Mouse (Mus musculus): Measurements from ENCODE around the gene Gns. TPM values are rescaled to one million over a fixed set of nuclear protein-coding genes. Genes with fewer than 3 reads are reported as not detected.
"Not testable (repeated sequence)": the region's sequence is repeated elsewhere in the genome, so short reads cannot be mapped to it uniquely, and the experiment has no call there.

Gene Gns
- 40.2 and 40.3 TPM in 2 replicates for polyA plus RNA-seq (2016; fragmentation: Nextera tagmentation; extraction: Ambion mirVana)

DNA sequence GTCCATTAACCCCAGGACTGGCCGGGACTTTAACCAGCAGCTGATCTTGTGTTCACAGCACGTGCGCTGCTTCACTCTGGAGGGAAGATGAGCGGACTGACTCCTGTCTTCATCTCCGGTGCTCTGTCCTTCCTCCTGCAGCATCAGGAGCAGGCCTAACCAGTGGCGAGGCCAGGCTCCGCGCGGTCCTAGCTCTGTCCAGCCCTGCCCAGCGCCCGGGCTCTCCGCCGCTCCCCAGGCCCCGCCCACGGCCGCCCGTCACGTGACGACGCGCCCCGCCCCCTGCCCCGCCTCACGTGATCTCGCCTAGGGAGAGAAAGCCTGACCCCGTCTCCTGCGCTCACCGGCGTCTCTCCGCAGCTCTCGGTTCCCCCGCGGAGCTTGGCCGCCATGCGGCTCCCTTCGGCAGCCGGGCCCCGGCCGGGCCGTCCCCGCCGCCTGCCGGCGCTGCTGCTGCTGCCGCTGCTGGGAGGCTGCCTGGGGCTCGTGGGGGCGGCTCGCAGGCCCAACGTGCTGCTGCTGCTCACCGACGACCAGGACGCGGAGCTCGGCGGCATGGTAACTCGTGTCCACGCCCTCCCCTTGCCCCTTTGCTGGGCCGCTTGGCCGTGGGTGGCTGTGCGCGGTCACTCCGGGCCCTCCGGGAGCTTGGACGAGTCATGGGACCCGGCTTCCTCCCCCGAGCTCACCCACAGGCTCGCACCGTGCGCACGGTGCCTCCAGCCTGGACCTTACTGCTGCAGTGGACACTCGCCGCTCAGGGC lies at the start of gene Gns:
Gene Gns (plus strand): TSS at position 290 of the 764 bp plus-strand sequence.
- H3K4me2 ChIP-seq = peak within 1 kb of the TSS; percentile 94
- no peaks in the 10 kb centered on the region for H3K9me3 ChIP-seq (replicated peaks)
- WGBS = under 1% methylated on average over 65 of the region's 72 CpGs
- peak within 1 kb of the TSS; percentile 82 for H3K4me3 ChIP-seq
- peak within 1 kb of the TSS; percentile 60 for H3K27ac ChIP-seq (ENCODE audit: poor library complexity, severe bottlenecking)
- ATAC-seq (ENCODE audit: insufficient number of reproducible peaks, low FRiP score) = peak; percentile 96
- H3K9ac ChIP-seq = peak within 1 kb of the TSS; percentile 84
- no peaks in the 10 kb centered on the region for H3K27me3 ChIP-seq (replicated peaks)
- peaks cover 19% of the 10 kb centered on the region for H3K4me1 ChIP-seq (replicated peaks)
- peaks cover 8% of the 10 kb centered on the region for H3K36me3 ChIP-seq

DNA sequence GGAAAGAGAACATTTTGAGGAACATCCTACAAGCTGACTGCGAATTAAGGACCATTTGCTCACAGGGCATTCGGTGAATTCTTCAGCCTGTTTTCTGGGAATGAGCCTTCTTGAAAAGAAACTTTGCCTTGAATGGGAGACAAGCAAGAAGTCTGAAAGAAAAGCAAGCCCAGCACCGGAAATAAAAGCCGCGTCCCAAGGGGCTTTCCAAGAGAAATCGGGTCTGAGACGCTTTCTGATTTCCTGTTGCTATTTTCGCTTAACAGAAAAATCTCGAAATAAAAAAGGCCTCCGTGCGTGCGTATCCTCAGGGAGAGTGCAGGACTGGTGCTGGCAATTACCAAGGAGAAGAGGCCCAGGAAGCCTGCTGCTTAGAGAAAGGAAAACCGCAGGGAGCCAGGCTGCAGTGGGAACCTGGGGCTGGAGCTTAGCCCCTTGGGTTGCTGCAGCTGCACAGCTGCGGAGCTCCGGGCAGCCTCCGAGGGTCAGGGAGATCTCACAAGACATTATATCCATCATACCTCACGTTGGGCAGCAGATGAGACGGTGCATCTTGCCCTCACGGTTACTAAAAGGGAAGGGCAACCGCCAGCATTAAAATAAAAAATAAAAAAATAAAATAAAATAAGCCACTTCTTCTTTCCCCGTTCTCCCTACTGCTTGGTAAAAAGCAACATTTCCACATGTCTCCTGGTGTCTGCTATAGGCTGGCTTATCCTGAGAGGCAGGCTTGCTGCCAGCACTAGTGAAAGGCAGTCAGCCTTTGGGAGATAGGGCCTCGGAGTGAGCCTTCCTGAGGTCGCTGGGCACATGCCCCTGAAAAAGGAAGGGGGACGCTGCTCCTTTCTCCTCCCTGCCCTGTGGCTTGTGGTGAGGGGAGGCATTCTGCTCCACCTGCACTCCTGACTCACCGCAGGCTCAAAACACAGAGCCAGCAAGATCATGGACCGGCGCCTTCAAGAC lies 49.3 kb upstream of the Gns start:
- 28% methylated on average over 27 of the region's 27 CpGs for WGBS
- Histone ChIP-seq H3K27ac (ENCODE audit: poor library complexity, severe bottlenecking) (no peak overlapping the region), H3K9ac (no peak overlapping the region), H3K4me2 (peak overlapping the region; percentile 52), H3K9me3 (replicated peaks) (no peaks in the 10 kb centered on the region), H3K36me3 (no peaks in the 10 kb centered on the region), H3K27me3 (replicated peaks) (peaks cover 30% of the 10 kb centered on the region), H3K4me1 (replicated peaks) (peaks cover 5% of the 10 kb centered on the region), H3K4me3 (0 out of 2 replicates have a peak overlapping the region, but pooled peaks have one; percentile 7)
- no peak for ATAC-seq (ENCODE audit: insufficient number of reproducible peaks, low FRiP score)

DNA sequence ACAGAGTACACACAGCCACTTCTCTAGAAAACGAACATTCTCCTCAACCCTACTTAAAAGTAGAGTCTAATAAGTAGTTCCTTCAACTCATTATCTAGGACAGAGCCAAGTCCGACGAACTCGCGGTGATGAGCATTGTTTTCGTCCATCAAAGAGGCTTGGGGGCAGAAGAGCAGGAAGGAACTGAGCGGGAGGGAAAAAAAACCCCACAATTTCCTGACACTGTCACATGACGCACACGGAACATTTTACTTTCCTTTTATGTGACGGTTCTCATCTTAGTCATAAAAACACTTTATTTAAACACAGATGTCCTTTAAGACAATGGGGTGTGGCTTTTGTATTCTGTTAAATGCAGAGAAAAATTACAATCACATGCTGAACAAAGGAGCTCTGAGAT lies 48.5 kb upstream of the Gns start:
- Histone ChIP-seq H3K4me1 (replicated peaks) (peaks cover 5% of the 10 kb centered on the region), H3K4me2 (no peak overlapping the region), H3K36me3 (no peaks in the 10 kb centered on the region), H3K27me3 (replicated peaks) (peaks cover 28% of the 10 kb centered on the region), H3K9me3 (replicated peaks) (no peaks in the 10 kb centered on the region), H3K9ac (no peak overlapping the region), H3K4me3 (no peak overlapping the region), H3K27ac (ENCODE audit: poor library complexity, severe bottlenecking) (no peak overlapping the region)
- ATAC-seq (ENCODE audit: insufficient number of reproducible peaks, low FRiP score) = no peak
- 74% methylated on average over 10 of the region's 10 CpGs for WGBS

DNA sequence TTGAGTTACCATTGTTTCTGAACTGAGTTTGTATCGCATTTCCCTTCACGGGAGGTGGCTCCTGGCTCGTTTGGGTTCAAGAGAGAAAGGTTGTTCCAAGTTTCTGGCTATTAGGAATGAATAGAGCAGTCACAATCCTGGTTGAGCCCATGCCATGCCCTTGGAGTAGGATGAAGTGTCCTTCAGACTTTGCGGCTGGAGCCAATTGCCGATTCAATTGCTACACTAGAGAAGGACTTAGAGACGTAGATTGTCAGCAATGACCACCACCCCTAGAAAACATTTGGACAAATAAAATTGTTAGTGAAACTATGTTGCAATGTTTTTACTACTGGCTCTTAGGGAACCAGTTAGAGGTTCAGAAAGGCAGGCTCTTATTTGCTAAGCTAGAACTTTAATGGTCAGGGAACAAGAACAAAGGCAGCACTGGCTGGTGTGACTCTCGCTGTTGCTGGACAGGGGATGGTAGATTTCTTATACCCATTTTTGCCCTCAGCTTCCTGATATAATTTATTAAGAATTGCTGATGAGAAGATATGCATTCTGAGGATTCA lies 46.4 kb upstream of the Gns start:
- WGBS = 78% methylated on average over 7 of the region's 7 CpGs
- Histone ChIP-seq H3K4me3 (no peak overlapping the region), H3K9ac (no peak overlapping the region), H3K4me2 (no peak overlapping the region), H3K36me3 (no peaks in the 10 kb centered on the region), H3K27ac (ENCODE audit: poor library complexity, severe bottlenecking) (no peak overlapping the region), H3K9me3 (replicated peaks) (no peaks in the 10 kb centered on the region), H3K27me3 (replicated peaks) (peaks cover 8% of the 10 kb centered on the region), H3K4me1 (replicated peaks) (peaks cover 5% of the 10 kb centered on the region)
- ATAC-seq (ENCODE audit: insufficient number of reproducible peaks, low FRiP score) = no peak

DNA sequence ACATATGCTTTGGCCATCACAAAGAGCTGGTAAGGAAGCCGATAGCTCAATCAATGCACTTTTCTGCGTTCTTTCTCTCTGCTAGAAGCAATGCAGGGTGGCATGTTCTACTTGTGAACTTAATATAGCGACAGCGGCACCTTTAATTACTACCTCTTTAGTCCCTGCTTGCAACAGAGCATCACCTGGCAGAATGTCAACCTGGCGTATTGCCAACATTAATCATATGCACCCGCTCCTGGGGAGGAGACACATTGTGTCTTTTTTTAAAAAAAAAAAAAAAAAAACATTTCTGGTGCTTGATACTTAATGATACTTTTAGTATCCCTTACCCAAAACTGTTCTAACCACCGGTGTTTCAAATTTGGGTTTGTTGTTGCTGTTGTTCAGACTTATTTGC lies 41.4 kb upstream of the Gns start:
- no peak for ATAC-seq (ENCODE audit: insufficient number of reproducible peaks, low FRiP score)
- H3K9me3 ChIP-seq (replicated peaks) = peaks cover 4% of the 10 kb centered on the region
- H3K4me3 ChIP-seq = no peak overlapping the region
- H3K9ac ChIP-seq = no peak overlapping the region
- H3K4me1 ChIP-seq (replicated peaks) = no peaks in the 10 kb centered on the region
- WGBS = 83% methylated on average over 7 of the region's 7 CpGs
- no peak overlapping the region for H3K27ac ChIP-seq (ENCODE audit: poor library complexity, severe bottlenecking)
- no peaks in the 10 kb centered on the region for H3K36me3 ChIP-seq
- H3K4me2 ChIP-seq = no peak overlapping the region
- H3K27me3 ChIP-seq (replicated peaks) = no peaks in the 10 kb centered on the region

DNA sequence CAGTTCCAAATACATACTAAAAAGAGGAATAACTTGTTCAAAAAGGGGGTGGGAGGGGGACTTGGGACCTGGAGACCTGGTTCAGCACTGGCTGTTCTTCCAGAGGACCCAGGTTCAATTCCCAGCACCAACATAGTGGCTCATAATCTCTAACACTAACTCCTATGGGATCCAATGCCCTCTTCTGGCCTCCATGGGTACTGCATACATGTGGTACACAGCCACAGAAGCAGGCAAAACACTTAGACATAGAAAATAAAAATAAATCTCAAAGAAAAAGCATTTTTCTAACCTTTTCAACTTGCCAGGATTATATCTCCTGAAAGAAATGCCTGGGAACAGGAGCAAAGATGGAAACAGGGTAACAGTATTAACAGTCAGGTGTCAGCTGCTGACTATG lies 38.7 kb upstream of the Gns start:
- Histone ChIP-seq H3K4me3 (no peak overlapping the region), H3K9ac (no peak overlapping the region)
- no peak for ATAC-seq (ENCODE audit: insufficient number of reproducible peaks, low FRiP score)

DNA sequence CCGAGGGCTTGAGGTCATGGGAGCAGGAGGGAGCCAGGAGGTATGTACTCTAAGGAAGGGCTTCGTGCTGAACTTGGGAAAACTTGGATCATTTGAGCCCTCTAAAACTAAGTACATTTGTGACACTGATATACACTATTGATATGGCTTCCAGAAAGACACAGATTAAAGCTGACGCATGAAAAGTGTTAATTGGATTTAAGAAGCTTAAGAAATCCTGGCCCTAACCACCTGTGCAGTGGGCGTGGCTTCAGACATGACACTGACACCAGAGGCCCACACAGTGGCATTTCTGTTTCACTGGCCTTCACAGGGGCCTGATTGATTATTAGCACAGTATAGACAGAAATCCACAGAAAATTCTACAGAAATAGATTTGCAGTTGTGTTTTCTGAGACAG lies 35.3 kb upstream of the Gns start:
- Histone ChIP-seq H3K9me3 (replicated peaks) (peaks cover 4% of the 10 kb centered on the region), H3K27me3 (replicated peaks) (no peaks in the 10 kb centered on the region), H3K4me2 (no peak overlapping the region), H3K4me3 (no peak overlapping the region), H3K27ac (ENCODE audit: poor library complexity, severe bottlenecking) (no peak overlapping the region), H3K9ac (no peak overlapping the region), H3K36me3 (no peaks in the 10 kb centered on the region), H3K4me1 (replicated peaks) (no peaks in the 10 kb centered on the region)
- 75% methylated on average over 4 of the region's 4 CpGs for WGBS
- no peak for ATAC-seq (ENCODE audit: insufficient number of reproducible peaks, low FRiP score)

More for the DNA sequence above, 38.7 kb upstream of the Gns start:
- no peaks in the 10 kb centered on the region for H3K27me3 ChIP-seq (replicated peaks)
- no peak overlapping the region for H3K4me2 ChIP-seq
- no peaks in the 10 kb centered on the region for H3K36me3 ChIP-seq
- H3K27ac ChIP-seq (ENCODE audit: poor library complexity, severe bottlenecking) = no peak overlapping the region
- H3K4me1 ChIP-seq (replicated peaks) = no peaks in the 10 kb centered on the region
- H3K9me3 ChIP-seq (replicated peaks) = peaks cover 4% of the 10 kb centered on the region

DNA sequence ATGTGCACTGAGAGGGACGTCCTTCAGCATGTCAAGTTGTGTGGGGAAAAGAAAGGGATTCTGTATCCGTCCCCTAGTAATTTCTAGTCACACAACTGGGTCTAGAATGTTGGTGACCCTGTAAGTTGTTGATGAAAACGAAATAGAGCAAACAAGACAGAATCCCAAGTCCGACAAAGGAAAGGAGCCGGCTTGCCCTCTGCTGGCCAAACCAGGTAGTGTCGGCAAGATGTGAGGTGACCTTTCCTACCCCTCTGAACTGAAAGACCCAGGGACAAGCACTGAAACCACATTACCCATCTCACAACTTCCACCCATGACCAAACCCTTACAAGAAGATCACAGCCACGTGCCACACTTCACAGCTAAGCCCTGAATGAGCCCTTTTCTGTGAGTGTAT lies 34.0 kb upstream of the Gns start:
- Histone ChIP-seq H3K9ac (no peak overlapping the region), H3K4me2 (no peak overlapping the region), H3K36me3 (no peaks in the 10 kb centered on the region), H3K4me1 (replicated peaks) (no peaks in the 10 kb centered on the region), H3K27me3 (replicated peaks) (no peaks in the 10 kb centered on the region), H3K9me3 (replicated peaks) (peaks cover 4% of the 10 kb centered on the region), H3K4me3 (no peak overlapping the region), H3K27ac (ENCODE audit: poor library complexity, severe bottlenecking) (no peak overlapping the region)
- WGBS = 13% methylated on average over 7 of the region's 7 CpGs
- ATAC-seq (ENCODE audit: insufficient number of reproducible peaks, low FRiP score) = no peak

DNA sequence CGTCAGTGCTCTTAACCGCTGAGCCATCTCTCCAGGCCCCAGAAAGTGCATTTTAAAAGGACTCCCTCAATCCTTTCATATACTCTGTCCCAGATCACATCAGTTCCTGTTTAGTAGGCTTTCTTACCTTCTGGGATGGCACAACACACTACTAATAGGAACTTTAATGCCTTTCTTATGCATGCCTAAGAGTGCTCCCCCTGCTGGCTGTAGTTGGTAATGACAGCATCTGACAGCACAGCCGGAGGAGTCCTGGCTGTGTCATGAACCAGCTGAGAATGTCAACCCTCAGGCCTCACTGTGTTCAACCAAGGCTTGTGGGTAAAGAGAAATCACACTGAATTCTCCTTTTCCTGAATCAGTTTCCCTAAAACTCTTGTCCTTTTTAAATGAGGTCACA lies 30.3 kb upstream of the Gns start:
- Histone ChIP-seq H3K27me3 (replicated peaks) (no peaks in the 10 kb centered on the region), H3K4me1 (replicated peaks) (no peaks in the 10 kb centered on the region), H3K4me2 (no peak overlapping the region), H3K4me3 (no peak overlapping the region), H3K9me3 (replicated peaks) (no peaks in the 10 kb centered on the region), H3K9ac (no peak overlapping the region), H3K27ac (ENCODE audit: poor library complexity, severe bottlenecking) (no peak overlapping the region), H3K36me3 (no peaks in the 10 kb centered on the region)
- no peak for ATAC-seq (ENCODE audit: insufficient number of reproducible peaks, low FRiP score)
- WGBS = 74% methylated on average over 3 of the region's 3 CpGs

DNA sequence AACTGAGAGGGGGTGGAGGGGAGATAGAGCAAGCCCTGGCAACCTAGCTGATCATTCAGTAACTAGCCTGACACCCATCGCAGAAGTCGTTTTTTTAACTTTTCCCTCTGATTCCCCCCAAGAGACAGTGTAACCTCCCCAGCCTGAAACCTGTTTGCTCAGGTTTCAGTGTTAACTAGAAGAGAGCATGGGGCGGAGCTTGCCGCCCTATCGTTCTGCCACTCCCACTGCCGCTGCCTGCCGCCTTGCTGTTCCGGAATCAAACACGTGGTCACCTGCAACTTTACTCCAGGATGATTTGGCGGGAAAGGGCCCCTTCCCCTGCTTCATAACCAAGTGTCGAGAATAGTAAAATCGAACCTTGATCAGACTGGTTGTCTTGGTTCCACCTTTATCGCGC lies 28.4 kb upstream of the Gns start:
- not testable (repeated sequence) for H3K4me1 ChIP-seq (replicated peaks); H3K9ac ChIP-seq; ATAC-seq (ENCODE audit: insufficient number of reproducible peaks, low FRiP score); H3K4me3 ChIP-seq; H3K27ac ChIP-seq (ENCODE audit: poor library complexity, severe bottlenecking); H3K9me3 ChIP-seq (replicated peaks); H3K27me3 ChIP-seq (replicated peaks); H3K36me3 ChIP-seq
- peak overlapping the region; percentile 33; the same call in 1 of the 2 replicates for H3K4me2 ChIP-seq
- WGBS = 48% methylated on average over 14 of the region's 14 CpGs

Measured in heart, embryonic 12.5 days (tissue).